Mouse (Mus musculus) liver, embryonic 14.5 days (tissue): Measurements from ENCODE around the gene Traf5. TPM values are rescaled to one million over a fixed set of nuclear protein-coding genes. Genes with fewer than 3 reads are reported as not detected.

Source experiments
- ATAC-seq: fragments of 200-750 bp; cut with Nextera tagmentation; 2 replicates; pipeline ENCODE4 v1.8.0; 2017; ENCODE audit warnings: moderate number of reproducible peaks, mild to moderate bottlenecking, moderate library complexity; ENCODE audit not compliant: insufficient read depth
- DNase-seq, 3 experiments: peaks; one replicate each; pipeline ENCODE4 v3.0.0-alpha.2; 2012 to 2013; ENCODE audit warnings: low read depth in 3 of 3, low spot score in 3 of 3
- H3K27ac ChIP-seq: fragments of 300-500 bp; sonication (generic); 2 replicates; pipeline ENCODE4 v1.5.1; 2014; ENCODE audit warnings: moderate library complexity, mild to moderate bottlenecking, control low read depth, inconsistent platforms
- H3K27me3 ChIP-seq: fragments of 300-500 bp; sonication (generic); 2 replicates; pipeline ENCODE4 v1.6.1; 2014; ENCODE audit warnings: mild to moderate bottlenecking, low read length, moderate library complexity; ENCODE audit not compliant: control insufficient read depth, insufficient read depth
- H3K36me3 ChIP-seq: fragments of 300-500 bp; sonication (generic); replicated peaks from 2 replicates; pipeline ENCODE4 v1.6.1; 2014; ENCODE audit warnings: low read depth; ENCODE audit not compliant: control insufficient read depth, insufficient read depth
- H3K4me1 ChIP-seq, 2 experiments: fragments of 200-500 bp in 1 of 2; fragments of 300-500 bp in 1 of 2; sonication (generic) in 1 of 2; replicated peaks; 2 replicates each; pipeline ENCODE4 v1.6.1; 2012 to 2014; ENCODE audit warnings: antibody characterized with exemption in 1 of 2, inconsistent platforms in 1 of 2, low read length in 1 of 2; ENCODE audit not compliant: control insufficient read depth in 2 of 2, insufficient read depth in 2 of 2
- H3K4me2 ChIP-seq: fragments of 300-500 bp; sonication (generic); 2 replicates; pipeline ENCODE4 v1.6.1; 2014; ENCODE audit warnings: low read depth, mild to moderate bottlenecking, control low read depth, moderate library complexity
- H3K4me3 ChIP-seq, 2 experiments: fragments of 200-500 bp in 1 of 2; fragments of 300-500 bp in 1 of 2; sonication (generic) in 1 of 2; 2 replicates each; pipeline ENCODE4 v1.5.1; 2012 to 2014; ENCODE audit warnings: low read depth in 2 of 2, low read length in 2 of 2, mild to moderate bottlenecking in 2 of 2, control low read depth in 1 of 2, inconsistent platforms in 1 of 2, moderate library complexity in 1 of 2; ENCODE audit not compliant: insufficient read depth in 1 of 2
- H3K9ac ChIP-seq: fragments of 300-500 bp; sonication (generic); replicated peaks from 2 replicates; pipeline ENCODE4 v1.6.1; 2014; ENCODE audit warnings: mild to moderate bottlenecking, control low read depth, moderate library complexity
- H3K9me3 ChIP-seq: fragments of 300-500 bp; sonication (generic); 2 replicates; pipeline ENCODE4 v1.6.1; 2016; ENCODE audit warnings: low read length, mixed read lengths; ENCODE audit not compliant: control insufficient read depth
- CTCF ChIP-seq: IDR thresholded peaks from 2 replicates; pipeline ENCODE4 v1.5.1; 2016; ENCODE audit warnings: antibody characterized with exemption, low read depth, control low read depth
- EP300 ChIP-seq: IDR thresholded peaks from 2 replicates; pipeline ENCODE4 v1.6.1; 2016; ENCODE audit warnings: antibody characterized with exemption, low read depth
- WGBS: fragments of 180-500 bp; shearing (Covaris S2); extraction: QIAGEN DNeasy Blood & Tissue Kit; methylation state at CpG from one replicate; pipeline ENCODE4 v1.1.7; 2014; ENCODE audit not compliant: insufficient replicate concordance; 5-methylcytosine and 5-hydroxymethylcytosine counted together
- polyA plus RNA-seq, 2 experiments: library from polyadenylated mRNA; depleted of rRNA in 1 of 2; stranded (reverse) in 1 of 2; unstranded in 1 of 2; fragments of >200 nt; fragmentation: Nextera tagmentation in 1 of 2; extraction: Ambion mirVana in 1 of 2; gene quantifications; 2 replicates each; pipeline versions ENCODE4 v1.2.1 to v1.2.3; 2012 to 2014

The Traf5 gene
- polyA plus RNA-seq, 2 experiments, result 4.9 to 7.2 TPM

DNA sequence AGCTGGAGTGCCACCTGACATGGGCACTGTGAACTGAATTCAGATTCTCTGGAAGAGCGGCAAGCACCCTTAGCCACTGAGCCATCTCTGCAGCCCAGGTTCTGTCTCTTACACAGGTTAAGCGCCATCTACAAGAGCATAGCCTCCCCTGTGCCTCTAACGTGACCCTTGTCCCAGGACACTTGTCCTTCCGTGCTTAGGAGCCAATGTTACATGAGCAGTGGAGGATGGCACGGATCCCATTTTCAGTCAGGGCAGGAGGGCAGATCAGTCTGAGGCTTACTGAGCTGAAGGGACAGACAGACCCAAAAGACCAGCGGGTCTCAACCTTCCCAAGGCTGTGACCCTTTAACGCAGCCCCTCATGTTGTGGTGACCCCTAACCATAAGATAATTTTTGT, 96.4 kb downstream of the Traf5 start:
- 88% methylated on average over 7 of the region's 7 CpGs for WGBS
- TF ChIP-seq CTCF (no peak), EP300 (no peak)
- Histone ChIP-seq H3K36me3 (peaks cover 8% of the 10 kb centered on the region), H3K27ac (no peak overlapping the region), H3K9me3 (no peaks in the 10 kb centered on the region), H3K4me1 (peaks cover 8 to 23% of the 10 kb centered on the region in 2 experiments), H3K4me2 (no peak overlapping the region), H3K9ac (no peak overlapping the region), H3K4me3 (no peak overlapping the region), H3K27me3 (no peaks in the 10 kb centered on the region)
- DNase-seq (no peak), ATAC-seq (no peak)

DNA sequence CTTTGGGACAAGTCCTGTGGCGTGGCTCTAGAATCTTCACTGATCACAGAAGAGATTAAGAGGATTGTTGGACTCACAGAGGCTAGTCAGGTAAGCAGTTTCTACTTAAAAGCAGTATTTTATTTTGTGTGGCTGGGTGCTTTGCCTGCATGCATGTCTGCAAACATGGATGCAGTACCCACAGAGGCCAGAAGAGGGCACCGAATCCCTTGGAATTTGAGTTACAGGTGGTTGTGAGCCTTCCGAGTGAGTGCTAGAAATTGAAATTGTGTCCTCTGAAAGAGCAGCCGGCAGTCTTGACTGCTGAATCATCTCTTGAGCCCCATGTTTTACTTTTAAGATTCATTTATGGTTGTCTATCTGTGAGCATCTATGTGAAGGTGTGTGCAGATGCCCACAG, 96.9 kb downstream of the Traf5 start:
- Histone ChIP-seq H3K27me3 (no peaks in the 10 kb centered on the region), H3K36me3 (peaks cover 4% of the 10 kb centered on the region), H3K4me3 (no peak overlapping the region), H3K9me3 (no peaks in the 10 kb centered on the region), H3K4me1 (peaks cover 12 to 25% of the 10 kb centered on the region in 2 experiments), H3K4me2 (no peak overlapping the region), H3K9ac (no peak overlapping the region), H3K27ac (no peak overlapping the region)
- no peak for ATAC-seq
- DNase-seq, result peak; percentile 42 to 60 (median 45)
- TF ChIP-seq CTCF (peak; percentile 88), EP300 (no peak)
- WGBS, result 41% methylated on average over 4 of the region's 4 CpGs

DNA sequence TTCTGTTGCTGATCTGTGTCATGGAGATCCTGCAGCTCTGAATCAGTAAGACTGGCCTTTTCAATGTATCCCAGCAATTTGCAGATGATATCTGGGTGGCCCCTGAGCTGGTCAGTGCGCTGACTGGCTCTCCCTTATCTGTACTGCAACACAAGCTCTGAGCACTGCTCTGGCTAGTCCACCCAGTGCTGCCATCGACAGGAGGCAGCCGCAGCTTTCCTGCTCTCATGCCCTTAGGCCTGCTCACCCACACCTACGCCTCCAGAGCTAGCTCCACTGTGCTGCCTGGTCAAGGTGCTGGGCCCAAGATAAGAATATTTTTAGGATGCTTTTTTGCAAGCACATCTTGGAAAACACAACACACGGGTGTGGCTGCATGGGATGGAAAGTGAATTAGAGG, 97.9 kb downstream of the Traf5 start:
- H3K36me3 ChIP-seq, result peaks cover 4% of the 10 kb centered on the region
- TF ChIP-seq EP300 (peak; percentile 52), CTCF (peak; percentile 45)
- 16% methylated on average over 5 of the region's 5 CpGs for WGBS
- no peak overlapping the region for H3K9ac ChIP-seq
- peaks cover 16 to 26% of the 10 kb centered on the region in 2 experiments for H3K4me1 ChIP-seq
- peak overlapping the region; percentile 44 for H3K4me2 ChIP-seq
- H3K27ac ChIP-seq, result peak overlapping the region; percentile 59
- H3K27me3 ChIP-seq, result no peaks in the 10 kb centered on the region
- DNase-seq (peak; percentile 65 to 76 (median 72)), ATAC-seq (peak; percentile 92)
- no peaks in the 10 kb centered on the region for H3K9me3 ChIP-seq
- H3K4me3 ChIP-seq, result no peak overlapping the region

DNA sequence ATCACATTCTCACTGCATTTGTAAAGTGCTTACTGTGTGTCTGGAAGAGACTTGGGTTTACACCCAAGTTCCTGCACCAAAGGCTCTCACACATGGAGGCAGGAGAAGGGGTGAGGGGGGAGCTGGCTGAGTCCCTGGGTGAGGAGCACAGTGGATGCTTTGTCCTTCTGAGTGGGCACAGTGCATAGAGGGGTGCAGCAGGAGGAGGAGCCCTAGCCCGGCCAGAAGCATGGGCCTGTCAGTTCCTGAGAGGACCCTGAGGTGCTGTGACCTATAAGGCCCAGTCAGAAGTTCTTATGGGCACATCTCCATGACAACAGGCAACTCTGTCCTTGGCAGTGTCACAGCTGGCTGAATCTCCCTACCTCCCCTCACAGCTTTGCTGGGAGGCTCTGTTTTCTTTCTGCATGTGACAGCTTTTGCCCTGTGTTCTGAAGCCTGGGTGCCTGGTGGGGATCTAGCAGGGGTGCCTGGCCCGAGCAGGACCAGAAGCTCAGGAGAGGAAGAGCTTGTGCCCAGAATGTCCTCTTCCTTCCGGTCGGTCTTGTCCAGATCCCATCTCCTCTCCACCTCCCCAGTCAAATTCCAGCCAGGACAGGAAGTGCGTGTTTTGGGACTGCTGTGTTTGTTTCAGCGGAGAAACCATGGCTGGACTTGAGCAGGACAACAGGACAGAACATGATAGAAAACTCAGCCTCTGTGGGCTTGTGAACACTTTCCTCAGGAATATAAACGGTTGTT, 100.1 kb downstream of the Traf5 start:
- no peaks in the 10 kb centered on the region for H3K36me3 ChIP-seq
- no peak overlapping the region for H3K4me3 ChIP-seq
- H3K4me1 ChIP-seq, result peaks cover 16 to 28% of the 10 kb centered on the region in 2 experiments
- H3K4me2 ChIP-seq, result no peak overlapping the region
- DNase-seq, result no peak
- H3K9ac ChIP-seq, result no peak overlapping the region
- ATAC-seq, result no peak
- H3K9me3 ChIP-seq, result no peaks in the 10 kb centered on the region
- no peaks in the 10 kb centered on the region for H3K27me3 ChIP-seq
- no peak overlapping the region for H3K27ac ChIP-seq
- TF ChIP-seq EP300 (no peak), CTCF (no peak)
- 61% methylated on average over 7 of the region's 7 CpGs for WGBS

DNA sequence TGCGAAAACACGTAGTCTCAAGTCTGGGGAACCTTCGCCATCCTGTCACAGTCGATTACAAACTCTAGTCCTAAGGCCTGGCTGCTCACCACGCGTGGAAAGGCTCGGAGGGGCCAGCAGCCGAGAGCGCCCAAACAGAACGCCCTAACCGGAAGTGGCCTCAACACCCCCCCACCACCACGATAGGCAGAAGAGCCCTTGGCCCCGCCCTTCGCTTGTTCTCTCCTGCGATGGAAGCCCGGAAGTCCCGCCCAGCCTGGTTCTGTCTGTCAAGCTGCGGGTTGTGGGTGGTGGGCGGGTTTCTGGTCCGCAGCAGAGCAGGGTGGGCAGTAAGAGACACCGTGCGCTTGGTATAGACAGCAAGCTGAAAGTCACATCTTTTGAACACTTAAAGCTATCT, 102.4 kb downstream of the Traf5 start:
- DNase-seq, result peak; percentile 86 to 88 (median 88)
- Histone ChIP-seq H3K4me1 (peaks cover 15 to 21% of the 10 kb centered on the region in 2 experiments), H3K27me3 (no peaks in the 10 kb centered on the region), H3K4me2 (peak overlapping the region; percentile 61), H3K4me3 (peak overlapping the region; percentile 66 to 97), H3K36me3 (no peaks in the 10 kb centered on the region), H3K27ac (peak overlapping the region; percentile 5; the same call in 1 of the 2 replicates), H3K9me3 (no peaks in the 10 kb centered on the region), H3K9ac (peak overlapping the region; percentile 61)
- ATAC-seq, result peak; percentile 76
- TF ChIP-seq CTCF (no peak), EP300 (no peak)
- WGBS, result under 1% methylated on average over 22 of the region's 22 CpGs
